Mouse (Mus musculus) forebrain, postnatal 0 days (tissue): ENCODE results near the gene C2cd4d. TPM values are rescaled to one million over a fixed set of nuclear protein-coding genes. Genes with fewer than 3 reads are reported as not detected.

Experiments used
- ATAC-seq: fragments of 200-750 bp; cut with Nextera tagmentation; 2 replicates; pipeline ENCODE4 v1.8.0; 2017; ENCODE audit warnings: mild to moderate bottlenecking, moderate library complexity
- DNase-seq: peaks from one replicate; pipeline ENCODE4 v3.0.0-alpha.2; 2015
- H3K27ac ChIP-seq: fragments of 300-500 bp; sonication (generic); 2 replicates; pipeline ENCODE4 v1.5.1; 2014; ENCODE audit warnings: low read depth, mild to moderate bottlenecking, antibody characterized with exemption, low read length, moderate library complexity, mixed read lengths
- H3K27me3 ChIP-seq: fragments of 300-500 bp; sonication (generic); 2 replicates; pipeline ENCODE4 v1.6.1; 2014; ENCODE audit warnings: mild to moderate bottlenecking, low read length, mixed read lengths; ENCODE audit not compliant: insufficient read depth
- H3K36me3 ChIP-seq: fragments of 300-500 bp; sonication (generic); 2 replicates; pipeline ENCODE4 v1.6.1; 2014; ENCODE audit warnings: mild to moderate bottlenecking, moderate library complexity; ENCODE audit not compliant: insufficient read depth
- H3K4me1 ChIP-seq: fragments of 300-500 bp; sonication (generic); 2 replicates; pipeline ENCODE4 v1.6.1; 2014; ENCODE audit warnings: antibody characterized with exemption; ENCODE audit not compliant: insufficient read depth
- H3K4me2 ChIP-seq: fragments of 300-500 bp; sonication (generic); 2 replicates; pipeline ENCODE4 v1.6.1; 2014; ENCODE audit warnings: low read depth, mild to moderate bottlenecking, moderate library complexity
- H3K4me3 ChIP-seq: fragments of 300-500 bp; sonication (generic); 2 replicates; pipeline ENCODE4 v1.5.1; 2014; ENCODE audit warnings: low read depth, low read length, mixed read lengths
- H3K9ac ChIP-seq: fragments of 300-500 bp; sonication (generic); 2 replicates; pipeline ENCODE4 v1.6.1; 2014; ENCODE audit warnings: mild to moderate bottlenecking
- H3K9me3 ChIP-seq: fragments of 300-500 bp; sonication (generic); 2 replicates; pipeline ENCODE4 v1.6.1; 2016; ENCODE audit warnings: low read length
- CTCF ChIP-seq: sonication (generic); IDR thresholded peaks from 2 replicates; pipeline ENCODE4 v1.5.1; 2016; ENCODE audit warnings: antibody characterized with exemption, control low read depth, low read depth
- WGBS: fragments of 180-500 bp; shearing (Covaris S2); extraction: QIAGEN DNeasy Blood & Tissue Kit; methylation state at CpG from one replicate; pipeline ENCODE4 v1.1.7; 2014; 5-methylcytosine and 5-hydroxymethylcytosine counted together
- polyA plus RNA-seq: library from polyadenylated mRNA; unstranded; fragments of >200 nt; fragmentation: Nextera tagmentation; extraction: Ambion mirVana; gene quantifications from 2 replicates; pipeline ENCODE4 v1.2.1, GENCODE M21; 2015
- total RNA-seq: library from RNA; depleted of rRNA; stranded (reverse); fragments of >200 nt; gene quantifications from 2 replicates; pipeline ENCODE4 v1.2.3, GENCODE M21; 2014

C2cd4d gene
- total and polyA plus RNA-seq, 2 experiments from 2014 or later, result 1.7 to 3.0 TPM

DNA sequence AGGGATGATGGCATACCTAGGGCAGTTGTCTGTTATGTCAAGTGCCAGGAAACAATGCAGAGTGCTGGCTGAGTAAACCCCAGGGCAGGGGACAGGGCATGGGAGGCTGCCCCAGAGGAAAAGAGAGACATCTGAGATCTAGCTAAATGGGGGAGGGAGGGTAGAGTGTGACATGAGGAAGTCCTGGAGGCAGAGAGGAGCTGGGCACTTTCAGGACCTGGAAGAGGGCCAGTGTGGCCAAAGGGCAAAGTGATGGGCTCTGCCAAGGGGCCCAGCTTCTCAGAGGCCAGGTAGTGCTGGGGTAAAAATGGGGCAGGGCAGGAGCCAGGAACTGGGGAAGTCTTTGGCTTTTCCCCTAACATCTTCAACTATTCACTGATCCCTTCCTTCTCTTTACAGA is 12.4 kb downstream of the C2cd4d start:
- no peak for ATAC-seq
- no peak for DNase-seq
- Histone ChIP-seq H3K9me3 (no peaks in the 10 kb centered on the region), H3K9ac (no peak overlapping the region), H3K27ac (no peak overlapping the region), H3K4me3 (no peak overlapping the region), H3K27me3 (no peaks in the 10 kb centered on the region), H3K4me2 (no peak overlapping the region), H3K36me3 (no peaks in the 10 kb centered on the region), H3K4me1 (0 out of 2 replicates have a peak, but pooled peaks cover 4% of the 10 kb centered on the region)
- no peak for TF ChIP-seq CTCF

DNA sequence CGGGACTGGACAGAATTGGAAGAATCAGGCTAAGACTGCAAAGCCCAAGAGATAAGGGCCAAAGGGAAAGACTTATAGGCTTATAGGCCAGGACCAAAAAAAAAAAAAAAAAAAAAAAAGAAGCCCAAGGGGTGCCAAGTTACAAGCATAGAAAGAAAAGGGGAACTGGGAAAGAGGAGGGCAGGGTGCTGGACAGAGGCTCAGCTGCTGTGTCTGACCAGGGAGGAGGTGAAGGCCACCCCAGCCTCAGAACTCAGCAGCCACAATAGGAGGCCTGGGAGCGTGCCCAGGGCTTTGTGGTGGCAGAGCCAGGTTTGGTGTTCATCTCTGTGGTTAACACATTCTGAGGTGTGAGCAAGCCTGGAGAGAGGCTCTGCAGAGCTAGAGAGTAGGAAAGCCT is 12.9 kb downstream of the C2cd4d start:
- no peak for DNase-seq
- Histone ChIP-seq H3K36me3 (no peaks in the 10 kb centered on the region), H3K9me3 (no peaks in the 10 kb centered on the region), H3K4me1 (0 out of 2 replicates have a peak, but pooled peaks cover 4% of the 10 kb centered on the region), H3K9ac (no peak overlapping the region), H3K27ac (no peak overlapping the region), H3K4me3 (no peak overlapping the region), H3K4me2 (no peak overlapping the region), H3K27me3 (no peaks in the 10 kb centered on the region)
- 87% methylated on average over 2 of the region's 2 CpGs for WGBS
- TF ChIP-seq CTCF, result no peak
- ATAC-seq, result no peak

DNA sequence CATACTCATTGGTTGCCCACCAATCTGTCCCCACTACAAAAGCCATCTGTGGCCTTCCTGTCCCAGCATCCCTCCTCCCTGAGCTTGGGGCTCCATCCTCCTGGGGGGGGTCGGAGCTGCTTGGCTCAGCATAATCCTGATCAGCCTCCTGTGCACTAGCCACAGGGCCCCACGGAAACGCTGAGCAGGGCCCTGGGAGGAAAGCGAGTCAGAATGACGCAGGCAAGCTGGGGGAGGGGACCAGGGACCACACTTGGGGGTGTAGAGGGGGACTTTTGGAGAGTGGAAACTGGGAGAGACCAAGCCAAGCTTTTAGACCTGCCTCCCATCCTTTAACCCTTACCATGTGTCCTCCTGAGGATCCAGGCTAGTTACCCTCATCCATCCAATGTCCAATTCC is 13.6 kb downstream of the C2cd4d start:
- Histone ChIP-seq H3K9ac (no peak overlapping the region), H3K27ac (no peak overlapping the region), H3K36me3 (no peaks in the 10 kb centered on the region), H3K4me3 (no peak overlapping the region), H3K27me3 (no peaks in the 10 kb centered on the region), H3K9me3 (no peaks in the 10 kb centered on the region), H3K4me2 (no peak overlapping the region), H3K4me1 (0 out of 2 replicates have a peak, but pooled peaks cover 4% of the 10 kb centered on the region)
- DNase-seq (no peak), ATAC-seq (no peak)
- TF ChIP-seq CTCF, result no peak
- WGBS, result 57% methylated on average over 5 of the region's 5 CpGs

DNA sequence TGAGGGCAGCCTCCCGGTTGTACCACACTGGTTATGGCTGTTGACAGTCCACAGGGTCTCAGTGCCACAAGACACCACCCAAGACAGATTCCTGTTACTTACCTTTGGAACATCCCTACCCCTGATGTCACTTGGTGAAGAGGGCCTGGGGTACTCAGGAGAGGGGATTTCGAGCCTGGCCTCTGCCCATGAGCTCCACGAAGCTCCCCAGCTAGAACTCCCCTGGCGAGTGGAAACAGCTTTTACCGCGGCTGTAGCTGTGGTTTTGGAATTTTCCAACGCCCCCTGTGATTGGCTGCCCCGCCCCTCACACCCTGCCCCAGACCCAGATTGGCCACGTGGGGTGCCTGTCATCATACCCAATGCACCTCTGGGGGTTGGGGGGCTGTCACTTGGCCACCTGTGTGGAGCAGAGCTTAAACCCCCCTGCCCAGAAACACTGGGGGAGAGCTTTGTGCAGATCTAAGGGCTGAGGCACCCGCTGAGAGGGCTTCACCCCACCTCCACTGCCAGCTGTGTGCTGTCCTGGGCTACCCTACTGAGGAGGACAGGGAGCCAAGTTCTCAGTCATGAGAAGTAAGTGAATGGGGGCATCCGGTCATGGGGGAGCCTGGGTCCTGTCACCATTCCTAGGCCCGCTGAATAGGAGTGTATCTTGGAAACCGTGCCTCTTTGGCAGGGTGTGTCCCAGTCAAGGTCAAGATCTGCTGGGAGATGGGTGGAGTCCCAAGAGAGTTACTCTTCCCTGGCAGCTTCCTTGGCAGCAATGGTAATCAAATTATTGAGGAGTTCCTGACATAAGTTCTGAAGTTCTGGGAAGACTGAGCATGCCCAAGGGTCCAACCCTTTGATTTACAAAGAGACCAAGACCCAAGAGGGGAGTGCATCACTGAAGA is 15.0 kb downstream of the C2cd4d start:
- WGBS, result 27% methylated on average over 13 of the region's 13 CpGs
- TF ChIP-seq CTCF, result no peak
- no peak overlapping the region for H3K9ac ChIP-seq
- no peaks in the 10 kb centered on the region for H3K9me3 ChIP-seq
- 0 out of 2 replicates have a peak, but pooled peaks cover 4% of the 10 kb centered on the region for H3K4me1 ChIP-seq
- ATAC-seq (no peak), DNase-seq (no peak)
- no peaks in the 10 kb centered on the region for H3K27me3 ChIP-seq
- H3K4me2 ChIP-seq, result no peak overlapping the region
- no peak overlapping the region for H3K27ac ChIP-seq
- no peak overlapping the region for H3K4me3 ChIP-seq
- no peaks in the 10 kb centered on the region for H3K36me3 ChIP-seq

DNA sequence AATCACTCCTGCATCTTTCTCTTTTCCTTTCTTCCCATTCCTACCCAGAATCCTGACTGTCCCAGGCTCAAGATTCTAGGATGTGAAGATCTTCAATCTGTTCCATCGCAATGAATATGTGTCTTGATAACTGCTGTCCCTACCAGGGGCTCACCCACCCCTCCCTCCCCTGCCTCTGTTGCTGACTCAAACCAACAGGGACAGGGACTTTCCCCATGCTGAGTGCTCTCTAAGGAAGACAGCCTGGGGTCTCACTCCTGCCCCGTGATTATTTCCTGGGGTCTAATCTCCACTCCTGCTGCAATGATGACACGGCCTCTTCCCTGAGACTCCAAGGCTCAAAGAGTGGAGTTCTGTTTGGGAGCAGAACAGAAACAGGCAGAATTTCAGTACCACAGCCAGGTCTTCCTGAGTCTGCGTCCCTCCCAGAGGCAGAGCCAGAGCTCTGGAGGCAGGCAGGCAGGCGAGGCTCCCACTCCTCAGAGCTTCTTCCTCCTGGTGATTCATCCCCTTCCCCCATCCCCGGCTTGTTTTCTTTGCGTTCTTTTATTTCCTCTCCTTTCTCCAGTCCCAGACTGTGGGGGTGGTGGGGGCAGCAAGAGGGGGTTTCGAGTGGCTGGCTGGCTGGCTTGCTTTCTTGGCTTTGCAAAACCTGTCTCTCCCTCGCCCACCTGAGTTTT is 17.7 kb downstream of the C2cd4d start:
- TF ChIP-seq CTCF, result no peak
- Histone ChIP-seq H3K4me3 (no peak overlapping the region), H3K4me1 (no peaks in the 10 kb centered on the region), H3K9me3 (no peaks in the 10 kb centered on the region), H3K27me3 (no peaks in the 10 kb centered on the region), H3K4me2 (no peak overlapping the region), H3K36me3 (no peaks in the 10 kb centered on the region), H3K27ac (no peak overlapping the region), H3K9ac (no peak overlapping the region)
- no peak for DNase-seq
- no peak for ATAC-seq
- WGBS, result 25% methylated on average over 9 of the region's 9 CpGs

DNA sequence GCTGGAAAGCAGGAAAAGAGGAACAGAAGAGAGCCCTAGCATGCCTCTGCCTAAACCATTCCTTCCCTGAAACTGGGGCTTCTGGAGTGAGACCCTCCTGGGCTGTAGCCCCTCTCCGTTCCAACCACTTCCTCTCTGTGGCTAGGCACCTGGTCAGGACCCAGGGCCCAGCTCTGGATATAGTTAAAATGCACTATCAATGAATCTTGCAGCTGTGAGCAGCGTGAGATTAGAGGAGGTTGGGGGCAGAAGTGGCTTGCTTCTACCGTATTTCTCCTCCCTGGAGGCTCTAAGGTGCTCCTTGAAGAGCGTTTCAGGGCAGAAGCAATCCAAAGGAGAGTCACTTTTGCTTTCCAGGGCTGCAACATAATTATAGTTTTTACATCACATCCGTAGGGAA is 20.1 kb downstream of the C2cd4d start:
- ATAC-seq (no peak), DNase-seq (no peak)
- Histone ChIP-seq H3K36me3 (no peaks in the 10 kb centered on the region), H3K4me1 (no peaks in the 10 kb centered on the region), H3K4me2 (no peak overlapping the region), H3K9me3 (no peaks in the 10 kb centered on the region), H3K27me3 (no peaks in the 10 kb centered on the region), H3K27ac (no peak overlapping the region), H3K4me3 (no peak overlapping the region), H3K9ac (no peak overlapping the region)
- 79% methylated on average over 5 of the region's 5 CpGs for WGBS
- TF ChIP-seq CTCF, result no peak

DNA sequence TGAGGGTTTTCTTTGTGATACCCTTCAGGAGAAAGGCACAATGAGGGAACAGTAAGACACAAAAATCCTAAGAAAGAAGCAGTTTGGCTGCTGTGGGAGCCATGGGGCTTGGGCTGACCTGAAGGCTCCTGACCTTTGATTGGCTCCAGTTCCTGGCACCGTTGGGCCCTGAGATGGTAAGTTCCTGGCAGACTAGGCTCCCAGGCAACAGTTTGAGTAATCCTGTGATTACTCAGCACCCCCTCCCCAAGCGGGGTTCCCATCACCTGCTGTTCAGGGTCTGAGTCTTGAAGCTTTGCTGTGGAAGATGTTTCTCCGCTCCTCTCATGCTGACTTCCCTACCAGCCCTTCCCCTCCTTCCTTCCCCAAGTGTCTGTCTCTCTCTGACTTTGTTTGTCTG is 21.2 kb downstream of the C2cd4d start:
- ATAC-seq (no peak), DNase-seq (no peak)
- Histone ChIP-seq H3K27ac (no peak overlapping the region), H3K4me1 (no peaks in the 10 kb centered on the region), H3K27me3 (no peaks in the 10 kb centered on the region), H3K9ac (no peak overlapping the region), H3K4me2 (no peak overlapping the region), H3K36me3 (no peaks in the 10 kb centered on the region), H3K4me3 (no peak overlapping the region), H3K9me3 (no peaks in the 10 kb centered on the region)
- 78% methylated on average over 3 of the region's 3 CpGs for WGBS
- TF ChIP-seq CTCF, result no peak
